Mouse (Mus musculus) ES-Bruce4 (cell line): ENCODE results near the gene Nav3.

Experiments used
- CTCF ChIP-seq: IDR thresholded peaks from one replicate; pipeline ENCODE4 v1.8.1; 2011; ENCODE audit warnings: low read depth, low read length
- POLR2A ChIP-seq: IDR thresholded peaks from one replicate; pipeline ENCODE4 v1.8.1; 2011; ENCODE audit warnings: low read length; ENCODE audit not compliant: insufficient read depth

- TF ChIP-seq POLR2A (no peak), CTCF (no peak)
These were observed 612.3 kb downstream of the Nav3 start for GRCm38 (mm10) chr10:109843661-109844060.
